Mouse (Mus musculus) skeletal muscle tissue, postnatal 0 days (tissue): Measurements from ENCODE around the gene Adam10. TPM values are rescaled to one million over a fixed set of nuclear protein-coding genes. Genes with fewer than 3 reads are reported as not detected.

Experiments used
- microRNA-seq, 2 experiments: library from miRNA; unstranded; fragments of <30 nt; microRNA quantifications; one replicate each; pipeline ENCODE4; 2016
- polyA plus RNA-seq: library from polyadenylated mRNA; unstranded; fragments of >200 nt; fragmentation: Nextera tagmentation; extraction: Ambion mirVana; gene quantifications from 2 replicates; pipeline ENCODE4 v1.2.1, GENCODE M21; 2015

The Adam10 gene
- 26.7 and 28.1 TPM in 2 replicates for polyA plus RNA-seq

DNA sequence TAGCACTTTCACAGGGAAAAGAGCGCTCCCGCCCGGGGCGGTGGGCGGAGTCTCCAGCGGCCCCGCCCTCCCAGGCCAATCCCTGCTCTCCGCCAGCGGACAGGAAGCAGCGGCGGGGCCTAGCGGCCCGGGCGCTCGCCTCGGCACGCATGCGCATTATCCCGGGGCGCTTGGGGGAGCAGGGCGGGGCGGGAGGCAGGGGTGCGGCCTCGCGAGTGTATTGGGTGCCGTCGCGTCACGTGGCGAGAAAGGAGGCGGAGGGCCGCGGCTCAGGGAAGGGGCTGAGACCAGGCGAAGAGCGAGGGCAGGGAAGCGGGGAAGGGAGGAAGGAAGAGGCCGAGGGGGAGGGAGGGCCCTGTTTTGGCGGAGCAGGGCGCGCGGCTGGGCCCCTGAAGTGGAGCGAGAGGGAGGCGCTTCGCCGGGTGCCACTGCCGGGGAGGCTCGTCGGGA, at the start of gene Adam10:
TSS of gene Adam10 (plus strand) at position 316 of the 450 bp plus-strand sequence.

DNA sequence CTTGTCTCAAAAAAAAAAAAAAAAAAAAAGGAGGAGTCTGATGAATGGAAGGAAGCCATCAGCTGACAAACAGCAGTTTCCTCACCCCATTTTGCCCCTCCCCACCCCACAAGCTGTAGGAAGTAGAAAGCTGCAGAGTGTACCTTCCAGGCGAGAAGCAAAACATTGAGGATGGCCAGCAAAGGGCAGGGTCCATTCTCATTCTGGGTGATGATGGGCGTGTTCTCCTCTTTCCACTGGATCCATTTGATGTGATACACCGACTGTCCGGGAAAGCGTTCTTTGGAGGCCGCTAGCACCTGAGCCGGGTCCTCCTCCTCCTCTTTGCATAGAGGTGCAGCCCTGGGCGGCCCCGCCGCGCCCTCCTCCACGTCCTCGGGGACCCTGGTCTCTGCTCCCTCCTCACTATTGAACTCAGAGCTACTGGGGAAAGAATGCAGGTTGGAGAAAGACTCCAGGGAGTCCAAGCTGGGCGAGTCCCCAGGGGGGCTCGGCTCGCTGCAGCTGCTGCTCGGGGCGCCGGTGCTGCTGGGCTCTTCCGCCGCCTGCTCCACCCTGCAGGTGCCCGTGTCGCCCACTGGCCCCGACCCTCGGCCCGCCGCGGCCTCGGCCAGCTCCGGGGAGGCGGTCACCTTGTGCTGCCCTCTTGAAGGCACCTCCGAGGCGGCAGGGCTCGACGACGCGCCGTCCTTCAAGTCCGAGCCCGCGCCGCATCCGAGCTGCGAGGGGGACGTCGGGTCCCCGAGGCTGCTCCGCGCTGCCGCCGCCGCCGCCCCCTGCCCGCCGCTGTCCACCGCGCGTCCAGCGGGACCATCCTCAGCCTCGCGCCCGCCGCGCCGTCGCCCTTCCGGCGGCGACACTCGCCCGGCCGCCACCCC, 22.4 kb upstream of the Adam10 start, which contains the start of gene Gm10642:
TSS of gene Gm10642 (plus strand) at position 122 of the 878 bp plus-strand sequence.

DNA sequence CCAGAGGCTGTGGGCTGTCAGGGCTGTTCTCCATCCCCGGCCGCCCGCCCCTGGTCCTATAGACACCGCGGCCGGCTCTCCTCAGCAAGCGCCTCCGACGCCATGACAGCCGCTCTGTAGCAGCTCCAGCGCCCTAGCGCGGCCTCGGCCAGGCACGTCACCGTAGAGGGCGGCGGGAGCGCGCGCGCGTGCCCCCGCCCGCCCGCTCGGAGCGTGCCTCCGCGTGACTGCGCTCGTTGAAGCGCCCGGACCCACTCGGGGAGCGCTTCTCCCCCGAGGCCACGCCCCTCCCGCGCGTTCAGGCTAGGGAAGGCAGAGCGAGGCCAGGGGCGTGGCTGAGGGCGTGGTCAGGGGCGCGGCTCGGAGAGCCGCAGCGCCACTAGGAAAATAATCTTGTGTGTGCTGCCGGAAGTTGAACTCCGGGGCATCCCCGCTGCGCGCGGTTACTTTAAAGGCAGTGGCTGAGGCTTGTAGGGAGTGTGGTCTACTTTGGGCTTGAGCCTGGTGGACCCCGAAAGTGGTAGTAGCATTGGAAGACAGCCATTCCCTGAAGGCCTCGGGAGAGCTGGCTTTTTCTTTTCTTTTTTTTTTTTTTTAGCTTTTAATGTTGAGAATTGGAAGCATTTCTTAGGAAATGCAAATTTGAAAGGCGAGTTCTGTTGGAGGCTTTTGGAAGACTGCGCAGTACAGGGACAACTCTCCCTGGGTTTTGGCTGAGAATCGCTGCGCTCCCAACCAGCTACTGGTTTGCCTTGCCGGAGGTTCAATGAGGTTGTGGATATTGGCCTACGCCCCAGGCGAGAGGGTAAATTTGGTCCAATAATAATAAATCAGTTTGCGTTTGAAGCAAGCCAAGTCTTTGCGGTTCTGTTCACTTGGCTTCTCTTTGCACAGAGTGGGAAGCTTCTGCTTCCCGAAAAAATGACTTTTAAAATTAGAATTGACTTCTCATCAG, 21.5 kb upstream of the Adam10 start, which contains the start of gene Mindy2:
TSS of gene Mindy2 (minus strand) at position 162 of the 955 bp plus-strand sequence.

Small RNA genes within 50 kb of the gene (microRNA-seq; reads per million reads assigned to microRNA genes)
- gene Gm25149, result 0 reads per million in 2 experiments

Other genes with a start within 250 kb of the Adam10 start
- 10.3 and 10.6 TPM in 2 replicates for gene Rnf111, start 175.3 kb upstream of the Adam10 start, polyA plus RNA-seq
- gene Sltm, start 136.2 kb upstream of the Adam10 start, polyA plus RNA-seq, result 15.9 and 16.8 TPM in 2 replicates
- 0.29 and 0.93 TPM in 2 replicates for gene Gm10642, start 22.7 kb upstream of the Adam10 start, polyA plus RNA-seq
- 5.9 and 7.7 TPM in 2 replicates for gene Mindy2, start 21.8 kb upstream of the Adam10 start, polyA plus RNA-seq